Mouse (Mus musculus) forebrain, embryonic 14.5 days (tissue): ENCODE measurements at regions not wholly inside any gene's neighbourhood (a gene's known extent, or its start where the extent isn't known, plus 50 kb on each side); places are given as distances from the start of the nearest gene placed in this dataset.

Source experiments
- ATAC-seq: fragments of 200-750 bp; cut with Nextera tagmentation; 2 replicates; pipeline ENCODE4 v1.8.0; 2017; ENCODE audit warnings: mild to moderate bottlenecking, moderate library complexity
- DNase-seq: peaks from one replicate; pipeline ENCODE4 v3.0.0-alpha.2; 2015; ENCODE audit warnings: low spot score
- H3K27ac ChIP-seq: fragments of 300-500 bp; sonication (generic); 2 replicates; pipeline ENCODE4 v1.5.1; 2014; ENCODE audit warnings: low read depth, mild to moderate bottlenecking, control low read depth, low read length, moderate library complexity
- H3K27me3 ChIP-seq: fragments of 300-500 bp; sonication (generic); replicated peaks from 2 replicates; pipeline ENCODE4 v1.6.1; 2014; ENCODE audit warnings: low read length, control low read depth, mixed read lengths; ENCODE audit not compliant: control insufficient read depth, insufficient read depth
- H3K36me3 ChIP-seq: fragments of 300-500 bp; sonication (generic); 2 replicates; pipeline ENCODE4 v1.6.1; 2014; ENCODE audit warnings: low read length, control low read depth; ENCODE audit not compliant: control insufficient read depth, insufficient read depth
- H3K4me1 ChIP-seq: fragments of 300-500 bp; sonication (generic); 2 replicates; pipeline ENCODE4 v1.6.1; 2014; ENCODE audit warnings: antibody characterized with exemption, low read length, control low read depth; ENCODE audit not compliant: control insufficient read depth, insufficient read depth
- H3K4me2 ChIP-seq: fragments of 300-500 bp; sonication (generic); 2 replicates; pipeline ENCODE4 v1.6.1; 2014; ENCODE audit warnings: mild to moderate bottlenecking, control low read depth, low read length
- H3K4me3 ChIP-seq: fragments of 300-500 bp; sonication (generic); 2 replicates; pipeline ENCODE4 v1.5.1; 2014; ENCODE audit warnings: low read depth, low read length, control low read depth
- H3K9ac ChIP-seq: fragments of 300-500 bp; sonication (generic); 2 replicates; pipeline ENCODE4 v1.6.1; 2014; ENCODE audit warnings: mild to moderate bottlenecking, low read length, control low read depth, moderate library complexity
- H3K9me3 ChIP-seq: fragments of 300-500 bp; sonication (generic); replicated peaks from 2 replicates; pipeline ENCODE4 v1.6.1; 2016; ENCODE audit warnings: low read length, control low read depth, mixed read lengths; ENCODE audit not compliant: control insufficient read depth
- WGBS: fragments of 180-500 bp; shearing (Covaris S2); extraction: QIAGEN DNeasy Blood & Tissue Kit; methylation state at CpG from one replicate; pipeline ENCODE4 v1.1.7; 2014; 5-methylcytosine and 5-hydroxymethylcytosine counted together

DNA sequence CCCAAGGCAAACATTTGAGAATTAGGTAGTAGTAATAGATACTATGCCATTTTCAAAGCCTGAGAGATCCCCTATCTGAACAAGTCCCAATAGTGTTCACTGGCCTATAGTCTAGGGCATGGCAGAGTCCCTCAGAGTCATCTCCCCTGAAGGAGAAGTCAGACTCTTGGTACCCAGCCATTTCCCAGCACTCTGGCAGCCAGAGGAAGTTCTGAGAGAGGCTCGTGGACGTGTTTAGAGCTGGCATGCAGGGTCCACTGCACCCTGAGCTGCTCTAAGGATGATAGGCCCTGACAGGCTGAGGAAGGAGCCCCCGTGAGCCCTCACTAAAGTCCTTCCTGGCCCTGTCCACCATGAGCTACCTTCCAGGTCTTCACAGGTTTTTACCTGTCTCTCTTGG, 99.8 kb downstream of the 3100002H09Rik start:
- no peak for DNase-seq

DNA sequence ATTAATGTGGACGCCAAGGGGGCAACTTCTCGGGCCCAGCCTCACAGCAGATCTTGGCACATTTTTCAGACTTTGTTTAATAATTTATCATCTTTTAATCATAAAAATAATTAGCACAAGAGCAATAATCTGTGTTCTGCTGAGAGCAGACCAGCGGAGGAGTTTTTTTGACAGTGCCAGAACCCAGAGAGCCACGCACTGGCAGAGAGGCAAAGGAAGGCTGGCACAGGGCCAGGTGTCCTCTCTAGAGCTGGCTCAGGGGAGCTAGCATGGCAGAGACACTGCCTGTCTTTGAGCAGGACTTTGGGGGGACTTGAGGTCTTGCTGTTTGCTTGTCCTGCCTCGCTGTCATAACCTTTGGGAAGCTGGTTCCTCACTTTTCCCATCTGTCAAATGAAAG, 100.9 kb downstream of the 3100002H09Rik start:
- Histone ChIP-seq H3K9me3 (no peaks in the 10 kb centered on the region), H3K4me3 (no peak overlapping the region), H3K4me1 (peaks cover 6% of the 10 kb centered on the region), H3K4me2 (no peak overlapping the region), H3K9ac (no peak overlapping the region), H3K27me3 (no peaks in the 10 kb centered on the region), H3K36me3 (no peaks in the 10 kb centered on the region), H3K27ac (no peak overlapping the region)
- 64% methylated on average over 5 of the region's 5 CpGs for WGBS
- DNase-seq (peak; percentile 63), ATAC-seq (no peak)

More for the DNA sequence above, 99.8 kb downstream of the 3100002H09Rik start:
- Histone ChIP-seq H3K4me1 (peaks cover 5% of the 10 kb centered on the region), H3K36me3 (no peaks in the 10 kb centered on the region), H3K4me3 (no peak overlapping the region), H3K27me3 (no peaks in the 10 kb centered on the region), H3K4me2 (no peak overlapping the region), H3K9me3 (no peaks in the 10 kb centered on the region), H3K27ac (no peak overlapping the region), H3K9ac (no peak overlapping the region)
- ATAC-seq: no peak
- WGBS: 86% methylated on average over 3 of the region's 3 CpGs

DNA sequence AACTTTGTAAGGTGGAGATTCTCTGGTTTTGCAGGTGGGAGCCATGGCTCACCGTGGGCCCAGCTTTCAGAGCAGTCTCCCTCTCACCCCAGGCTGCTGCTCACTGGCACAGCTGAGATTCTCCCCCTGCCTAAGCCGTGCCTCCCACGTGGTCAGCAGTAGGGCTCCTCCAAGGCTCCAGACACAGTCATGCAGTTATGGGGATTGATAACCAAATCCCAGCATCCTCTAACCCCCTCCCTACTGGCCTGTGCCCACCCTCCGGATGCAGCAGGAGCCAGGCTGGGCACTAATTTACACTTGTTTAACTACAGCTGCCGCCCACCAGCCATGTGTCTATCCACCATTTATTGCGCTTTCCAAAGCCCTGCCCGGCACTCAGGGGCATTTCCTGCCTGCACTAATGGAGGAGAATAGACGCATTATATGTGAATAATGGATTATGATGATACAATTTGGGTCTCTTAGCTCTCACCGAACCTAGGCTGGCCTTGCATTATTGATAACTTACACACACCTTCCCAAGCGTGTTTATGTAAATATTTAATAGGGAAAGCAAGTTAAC, 104.4 kb downstream of the 3100002H09Rik start:
- no peaks in the 10 kb centered on the region for H3K27me3 ChIP-seq
- DNase-seq (peak; percentile 45), ATAC-seq (peak; percentile 57; the same call in 1 of the 2 replicates)
- H3K27ac ChIP-seq: no peak overlapping the region
- no peaks in the 10 kb centered on the region for H3K9me3 ChIP-seq
- H3K9ac ChIP-seq: no peak overlapping the region
- H3K36me3 ChIP-seq: no peaks in the 10 kb centered on the region
- no peak overlapping the region for H3K4me3 ChIP-seq
- whole genome bisulfite sequencing: 38% methylated on average over 10 of the region's 10 CpGs
- peaks cover 6% of the 10 kb centered on the region for H3K4me1 ChIP-seq
- no peak overlapping the region for H3K4me2 ChIP-seq

DNA sequence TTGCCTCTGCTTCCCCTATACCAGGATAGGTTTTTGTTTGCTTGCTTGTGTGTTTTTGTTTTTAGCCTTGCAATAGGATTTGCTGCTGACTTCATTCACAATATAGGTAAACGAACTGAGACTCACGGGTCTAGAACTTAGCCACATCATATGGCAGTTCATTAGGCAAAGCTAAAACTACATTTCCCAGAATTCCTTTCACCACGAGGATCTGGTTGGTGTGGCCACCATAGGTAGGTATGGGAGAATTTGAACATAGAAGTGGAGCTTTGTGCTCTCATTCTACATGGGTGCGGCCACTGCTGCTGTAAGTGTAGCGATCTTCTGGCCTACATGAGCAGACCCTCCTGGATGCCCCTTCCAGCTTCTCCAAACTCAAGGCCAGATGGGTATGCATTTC, 108.8 kb downstream of the 3100002H09Rik start:
- no peaks in the 10 kb centered on the region for H3K27me3 ChIP-seq
- DNase-seq (no peak), ATAC-seq (no peak)
- H3K9me3 ChIP-seq: no peaks in the 10 kb centered on the region
- no peak overlapping the region for H3K9ac ChIP-seq
- H3K4me2 ChIP-seq: no peak overlapping the region
- H3K27ac ChIP-seq: no peak overlapping the region
- no peak overlapping the region for H3K4me3 ChIP-seq
- no peaks in the 10 kb centered on the region for H3K36me3 ChIP-seq
- H3K4me1 ChIP-seq: peaks cover 7% of the 10 kb centered on the region; the same call in 1 of the 2 replicates
- WGBS: 73% methylated on average over 5 of the region's 5 CpGs

DNA sequence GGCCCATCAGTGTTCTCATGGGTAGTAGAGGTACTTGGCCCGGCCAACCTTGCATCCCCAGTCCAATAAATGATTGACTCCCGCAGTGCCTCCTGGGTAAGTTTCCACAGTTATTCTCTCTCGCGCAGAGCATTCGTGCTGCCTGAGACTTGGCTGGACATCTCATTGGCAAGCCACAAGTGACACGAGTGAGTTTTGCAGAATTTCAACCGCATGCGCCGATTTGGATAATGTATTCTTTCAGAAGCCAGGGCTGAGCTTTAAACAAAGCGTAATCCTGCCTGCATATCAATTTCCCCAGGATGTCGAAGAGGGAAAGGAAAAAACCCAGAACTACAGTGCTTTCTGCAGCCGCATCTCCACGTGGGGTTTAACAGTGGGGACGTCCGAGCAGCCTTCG, 112.6 kb downstream of the 3100002H09Rik start:
- H3K4me3 ChIP-seq: no peak overlapping the region

DNA sequence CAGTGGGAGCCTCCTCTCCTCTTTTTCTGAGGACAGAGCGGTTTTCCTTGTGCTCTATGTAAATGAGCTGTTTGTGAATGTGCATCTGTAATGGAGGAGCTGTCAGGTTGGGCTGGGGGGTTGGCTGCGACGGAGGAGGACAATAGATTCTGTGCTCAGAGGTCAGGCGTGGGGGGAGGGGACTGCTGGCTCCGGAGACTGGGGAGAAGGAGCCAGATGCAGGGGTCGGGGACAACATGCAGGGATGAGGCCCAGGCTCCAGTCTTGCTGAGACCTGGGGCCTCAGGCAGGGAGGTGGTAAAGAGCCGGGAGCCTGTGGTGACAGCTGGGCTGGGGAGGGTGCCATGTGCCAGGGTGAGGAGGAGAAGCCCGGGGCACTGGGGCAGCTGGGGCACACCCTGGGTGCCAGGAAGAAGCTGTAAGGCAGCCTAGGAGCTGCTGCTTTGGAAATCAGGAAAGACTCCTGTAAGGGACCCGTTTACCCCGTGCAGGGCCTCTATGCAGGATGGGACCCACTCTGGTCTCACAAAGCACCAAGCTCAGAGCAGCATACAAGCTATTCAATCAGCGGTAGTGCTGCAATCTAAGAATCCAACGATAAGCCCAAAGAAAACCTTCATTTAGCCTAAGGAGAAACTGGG, 124.5 kb downstream of the 3100002H09Rik start:
- Histone ChIP-seq H3K4me2 (peak overlapping the region; percentile 23; the same call in 1 of the 2 replicates), H3K27me3 (peaks cover 5% of the 10 kb centered on the region; the same call in 1 of the 2 replicates), H3K9ac (peak overlapping the region; percentile 51), H3K4me1 (peaks cover 21% of the 10 kb centered on the region), H3K36me3 (no peaks in the 10 kb centered on the region), H3K27ac (peak overlapping the region; percentile 91), H3K9me3 (peaks cover 15% of the 10 kb centered on the region), H3K4me3 (no peak overlapping the region)
- ATAC-seq (peak; percentile 90), DNase-seq (peak; percentile 79)
- 5% methylated on average over 12 of the region's 12 CpGs for WGBS

More for the DNA sequence above, 112.6 kb downstream of the 3100002H09Rik start:
- Histone ChIP-seq H3K36me3 (no peaks in the 10 kb centered on the region), H3K9me3 (no peaks in the 10 kb centered on the region), H3K27ac (no peak overlapping the region), H3K9ac (no peak overlapping the region), H3K4me1 (0 out of 2 replicates have a peak, but pooled peaks cover 3% of the 10 kb centered on the region), H3K4me2 (no peak overlapping the region), H3K27me3 (no peaks in the 10 kb centered on the region)
- DNase-seq (peak; percentile 61), ATAC-seq (no peak)
- WGBS: 39% methylated on average over 16 of the region's 16 CpGs

DNA sequence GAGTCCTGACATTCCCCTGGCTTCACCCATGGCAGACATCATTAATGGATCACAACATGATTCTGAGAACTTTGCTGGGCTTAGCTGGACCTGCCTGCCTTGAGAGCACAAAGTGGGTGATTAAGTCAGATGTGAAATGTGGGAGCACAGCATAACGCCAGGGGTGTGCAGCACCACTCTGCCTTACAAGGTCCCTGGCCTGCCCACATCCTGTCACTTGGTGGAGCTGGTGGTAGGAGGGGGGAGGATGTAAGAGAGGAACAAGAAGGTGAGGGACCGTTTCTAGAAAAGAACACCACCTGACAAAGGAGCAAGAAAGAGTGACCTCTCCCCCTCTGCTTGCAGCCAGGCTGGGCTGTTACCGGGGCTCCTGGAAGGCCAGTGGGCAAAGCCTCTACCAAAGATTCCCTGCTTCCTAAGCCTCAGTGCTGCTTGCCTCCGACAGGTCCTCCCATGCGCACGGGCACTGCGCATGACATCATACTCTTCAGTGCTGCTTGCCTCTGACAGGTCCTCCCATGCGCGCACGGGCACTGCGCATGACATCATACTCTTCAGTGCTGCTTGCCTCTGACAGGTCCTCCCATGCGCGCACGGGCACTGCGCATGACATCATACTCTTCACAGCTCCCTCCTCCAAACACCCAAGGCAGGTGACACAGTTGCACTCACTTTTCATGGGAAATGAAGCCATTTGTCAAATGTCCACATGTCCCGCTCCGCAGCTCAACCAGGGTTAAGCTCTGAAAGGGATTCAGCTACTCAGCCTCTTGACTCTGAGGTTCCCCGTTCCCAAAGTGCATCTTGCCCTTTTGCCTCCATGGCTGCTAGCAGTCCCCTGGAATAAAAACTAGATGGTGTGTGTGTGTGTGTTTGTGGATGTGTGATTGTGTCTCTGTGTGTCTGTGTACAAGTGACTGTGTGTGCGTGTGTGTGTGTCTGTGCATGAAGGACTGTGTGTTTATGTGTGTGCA, 125.7 kb downstream of the 3100002H09Rik start:
- DNase-seq (peak; percentile 36), ATAC-seq (peak; percentile 60)
- no peaks in the 10 kb centered on the region for H3K36me3 ChIP-seq
- no peak overlapping the region for H3K4me2 ChIP-seq
- peak overlapping the region; percentile 91; the same call in 1 of the 2 replicates for H3K27ac ChIP-seq
- H3K4me3 ChIP-seq: no peak overlapping the region
- H3K9ac ChIP-seq: no peak overlapping the region
- 30% methylated on average over 19 of the region's 19 CpGs for WGBS
- H3K9me3 ChIP-seq: peaks cover 14% of the 10 kb centered on the region
- H3K27me3 ChIP-seq: peaks cover 5% of the 10 kb centered on the region; the same call in 1 of the 2 replicates
- H3K4me1 ChIP-seq: peaks cover 21% of the 10 kb centered on the region

DNA sequence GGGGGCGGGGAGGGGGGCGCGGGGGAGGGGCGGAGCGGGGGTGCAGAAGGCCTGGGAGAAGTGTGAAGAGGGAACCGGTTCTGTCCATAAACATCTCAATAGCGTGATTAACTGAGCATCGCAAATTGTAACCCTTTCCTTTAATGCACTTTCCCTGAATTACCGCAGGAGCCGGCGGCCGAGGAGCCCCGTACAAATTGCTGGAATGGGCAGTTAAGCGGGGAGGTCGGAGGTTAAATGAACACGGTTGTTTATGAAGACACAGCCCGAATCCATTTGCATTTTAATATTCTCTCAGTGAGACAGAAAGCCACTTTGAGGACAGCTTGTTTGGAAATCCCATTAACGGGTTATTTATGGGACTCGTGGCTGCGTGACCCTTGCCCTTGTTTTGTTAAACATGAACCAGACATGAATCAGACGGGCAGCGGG, 132.7 kb downstream of the 3100002H09Rik start:
- Histone ChIP-seq H3K27me3 (peaks cover 10% of the 10 kb centered on the region), H3K4me2 (peak overlapping the region; percentile 45), H3K4me1 (peaks cover 11% of the 10 kb centered on the region), H3K27ac (peak overlapping the region; percentile 45; the same call in 1 of the 2 replicates), H3K9me3 (no peaks in the 10 kb centered on the region), H3K4me3 (no peak overlapping the region; the same call in 1 of the 2 replicates), H3K36me3 (no peaks in the 10 kb centered on the region), H3K9ac (peak overlapping the region; percentile 43)
- peak; percentile 33 for ATAC-seq
- WGBS: 3% methylated on average over 22 of the region's 22 CpGs
- DNase-seq: peak; percentile 64
